Mouse (Mus musculus): ENCODE results near the gene Acbd3.

DNA sequence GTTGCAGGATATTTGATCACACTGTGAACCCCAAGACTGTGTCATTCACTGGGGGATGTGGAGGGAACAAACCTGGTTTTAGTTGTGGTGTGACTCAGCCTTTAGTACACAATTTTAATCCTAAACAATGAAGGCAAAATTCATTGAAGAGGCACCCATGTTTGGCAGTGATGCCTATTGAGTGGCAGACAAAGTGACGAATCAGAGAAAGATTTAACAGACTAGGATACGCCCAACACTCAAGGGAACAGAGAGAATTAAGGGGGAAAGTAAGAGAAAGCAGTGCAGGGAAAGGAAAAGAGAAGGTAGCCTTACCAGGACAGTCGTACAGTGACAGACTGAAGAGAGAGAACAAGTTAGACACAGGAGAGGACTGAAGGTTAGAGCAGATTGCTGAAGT is 46.4 kb downstream of the Acbd3 start:
- no peak for TF ChIP-seq CTCF (IDR thresholded peaks at IDR 0.05; ENCODE audit: control insufficient read depth, insufficient read depth, low read length)
- no peak for TF ChIP-seq POLR2A (IDR thresholded peaks at IDR 0.05; ENCODE audit: borderline replicate concordance, control insufficient read depth, low read depth, low read length)
